Mouse (Mus musculus) layer of hippocampus, adult 8-10 months (tissue): ENCODE data around the gene Zfyve27. TPM values are rescaled to one million over a fixed set of nuclear protein-coding genes. Genes with fewer than 3 reads are reported as not detected.

Source experiments
- DNase-seq, 2 experiments: peaks; one replicate each; pipeline ENCODE4 v3.0.0; 2022; ENCODE audit warnings: low spot score in 2 of 2
- total RNA-seq, 4 experiments: library from RNA; stranded (reverse); gene quantifications; 2 replicates each; pipeline ENCODE4 v1.2.4; 2022

The Zfyve27 gene
- 100 to 1,000 TPM in 2 of 4 experiments, 10 to 100 TPM in 2; 79.7 to 113 (median 98.0) TPM for total RNA-seq

DNA sequence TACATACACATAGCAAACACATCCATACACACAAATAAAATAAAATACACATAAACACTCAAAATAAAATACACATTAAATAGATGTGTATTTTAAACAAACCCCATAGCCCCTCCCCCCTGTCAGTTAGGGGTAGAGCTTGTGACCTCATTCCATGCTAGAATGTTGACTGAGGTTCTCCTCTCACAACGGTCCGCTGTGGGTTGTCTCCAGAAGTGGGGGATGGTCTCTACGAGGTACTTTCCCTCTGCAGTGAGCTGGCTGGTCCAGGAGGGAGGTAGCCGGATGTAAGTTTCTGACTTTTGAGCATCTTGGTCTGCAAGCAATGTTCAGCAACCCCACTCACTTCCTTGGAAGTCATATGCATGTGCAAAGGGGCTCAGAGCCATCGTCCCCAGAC, at the start of gene Zfyve27:
Gene Zfyve27 (plus strand): TSS at position 188 of the 400 bp plus-strand sequence.
- DNase-seq, result no peak

DNA sequence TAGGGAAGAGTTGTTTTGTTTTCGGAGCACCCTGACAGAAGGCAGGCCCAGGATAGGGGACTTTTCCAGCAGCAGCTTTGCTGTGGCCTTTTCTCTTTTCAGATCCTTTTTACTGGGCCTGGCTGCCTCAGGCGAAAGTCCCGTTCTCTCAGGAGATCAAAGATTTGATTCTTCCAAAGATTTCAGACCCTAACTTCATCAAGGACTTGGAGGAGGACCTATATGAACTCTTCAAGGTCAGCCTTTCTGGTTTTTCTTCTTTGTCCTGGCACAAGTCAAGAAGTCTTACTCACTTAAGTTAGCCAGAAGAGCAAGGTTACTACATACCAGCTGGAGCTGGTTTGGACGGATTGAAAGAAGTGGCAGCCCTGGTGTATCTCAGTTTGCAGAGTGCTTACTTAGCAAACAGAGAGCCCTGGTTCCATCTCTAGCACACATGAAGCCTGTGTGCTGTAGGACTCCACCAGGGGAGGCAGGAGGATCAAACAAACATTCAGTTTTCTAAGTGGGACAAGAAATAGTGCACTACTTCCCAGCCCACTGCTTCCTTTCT, 47.9 kb upstream of the Zfyve27 start:
- DNase-seq, result no peak

- no peak for DNase-seq
Observed at GRCm38 (mm10) chr19:42118142-42118541, 45.6 kb upstream of the Zfyve27 start.

GRCm38 (mm10) chr19:42118596-42118995, 45.2 kb upstream of the Zfyve27 start:
- DNase-seq, result no peak

GRCm38 (mm10) chr19:42120451-42120850, 43.3 kb upstream of the Zfyve27 start:
- no peak for DNase-seq

DNA sequence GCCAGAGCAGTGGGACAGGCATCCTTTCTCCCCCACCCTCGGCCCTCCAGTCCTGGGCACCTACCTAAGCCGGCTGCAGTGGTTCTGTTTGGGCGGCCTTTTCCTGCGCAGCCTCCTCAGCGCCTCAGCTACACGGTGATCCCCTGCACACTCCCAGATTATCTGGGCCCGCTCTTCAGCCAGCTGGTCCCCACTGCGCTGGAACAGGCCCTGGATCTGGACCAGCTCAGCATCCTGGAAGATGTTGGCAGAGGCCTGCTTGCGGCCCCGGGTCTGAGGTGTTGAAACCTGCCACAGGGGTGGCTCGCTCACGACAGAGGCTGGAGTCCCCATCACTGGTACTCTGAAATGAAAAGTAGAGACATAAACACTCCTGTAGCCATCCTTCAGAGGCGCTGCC, 39.1 kb upstream of the Zfyve27 start:
- DNase-seq, result no peak

- no peak for DNase-seq
Observed at GRCm38 (mm10) chr19:42125501-42126218, 38.1 kb upstream of the Zfyve27 start.

DNA sequence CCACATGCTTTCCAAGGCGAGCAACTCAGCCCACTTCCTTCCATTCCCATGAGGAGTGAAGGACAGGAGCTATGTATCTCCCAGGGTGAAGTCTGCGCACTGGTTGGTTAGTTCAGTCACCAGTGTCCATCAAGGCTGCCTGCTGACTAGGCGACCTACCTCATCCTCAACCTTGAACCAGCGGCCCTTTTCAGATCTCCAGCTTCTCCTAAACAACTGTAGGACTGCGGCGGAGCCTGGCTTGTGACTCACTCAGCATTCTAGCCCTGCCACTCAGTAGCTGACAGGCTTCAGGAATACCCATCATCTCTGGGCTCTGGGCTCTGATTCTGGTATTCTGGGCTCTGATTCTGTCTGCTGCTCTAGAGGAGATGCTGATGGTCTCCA, 37.5 kb upstream of the Zfyve27 start:
- DNase-seq, result no peak

- DNase-seq, result no peak
Observed at GRCm38 (mm10) chr19:42127024-42127423, 36.7 kb upstream of the Zfyve27 start.

DNA sequence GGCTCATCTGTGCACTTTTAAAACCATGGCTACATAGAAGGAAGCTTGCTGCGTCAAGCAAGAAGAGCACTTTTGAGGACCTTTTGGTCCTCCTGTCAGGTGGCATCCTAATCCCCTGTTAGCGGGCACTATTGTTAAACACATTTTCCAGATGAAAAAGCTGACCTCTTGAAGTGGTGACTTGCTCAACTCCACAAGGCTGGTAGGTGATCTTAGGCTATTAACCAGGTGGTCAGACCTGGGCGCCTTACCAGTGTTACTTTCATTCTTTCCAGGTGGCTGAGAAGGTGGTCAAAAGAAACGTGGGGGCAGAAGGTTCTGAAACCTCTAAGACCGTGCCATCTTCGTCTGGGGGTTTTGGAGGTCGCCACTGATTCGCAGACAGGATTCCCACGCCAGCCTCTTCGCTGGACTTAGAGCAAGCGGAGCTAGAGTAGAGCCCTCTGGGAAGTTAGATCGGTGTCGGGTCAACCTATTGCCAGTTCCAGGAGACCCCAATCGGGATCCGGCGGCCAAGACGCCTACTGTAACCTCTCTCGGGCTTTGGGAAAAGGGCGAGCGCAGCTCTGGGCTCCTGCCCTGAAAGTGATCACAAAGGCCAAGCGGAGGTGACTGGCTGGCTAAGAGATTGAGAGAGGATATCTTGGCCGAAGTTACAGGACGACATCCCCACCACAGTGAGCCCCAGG, 35.6 kb upstream of the Zfyve27 start:
- DNase-seq, result no peak

- DNase-seq, result peak; percentile 97 to 99
Observed at GRCm38 (mm10) chr19:42128787-42129508, 34.8 kb upstream of the Zfyve27 start, which contains the start of gene Avpi1. Gene Avpi1, minus strand, starts transcription at chr19:42129059.

GRCm38 (mm10) chr19:42129509-42130293, 34.0 kb upstream of the Zfyve27 start:
- DNase-seq, result no peak

DNA sequence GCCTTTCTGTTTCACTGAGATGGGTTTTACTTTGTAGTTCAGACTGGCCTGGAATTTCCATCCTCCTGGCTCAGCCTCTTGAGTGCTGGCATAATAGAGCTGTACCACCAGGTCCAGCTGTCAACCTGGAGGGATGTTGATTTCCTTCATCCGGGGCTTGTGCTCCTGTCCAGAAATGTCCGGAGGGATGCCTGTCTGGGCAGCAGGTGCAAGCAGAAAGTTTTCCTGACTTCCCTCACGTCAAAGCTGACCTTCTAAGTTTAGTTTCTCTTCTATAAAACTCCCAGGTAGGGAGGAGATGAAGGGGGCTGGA, 33.5 kb upstream of the Zfyve27 start:
- no peak for DNase-seq

DNA sequence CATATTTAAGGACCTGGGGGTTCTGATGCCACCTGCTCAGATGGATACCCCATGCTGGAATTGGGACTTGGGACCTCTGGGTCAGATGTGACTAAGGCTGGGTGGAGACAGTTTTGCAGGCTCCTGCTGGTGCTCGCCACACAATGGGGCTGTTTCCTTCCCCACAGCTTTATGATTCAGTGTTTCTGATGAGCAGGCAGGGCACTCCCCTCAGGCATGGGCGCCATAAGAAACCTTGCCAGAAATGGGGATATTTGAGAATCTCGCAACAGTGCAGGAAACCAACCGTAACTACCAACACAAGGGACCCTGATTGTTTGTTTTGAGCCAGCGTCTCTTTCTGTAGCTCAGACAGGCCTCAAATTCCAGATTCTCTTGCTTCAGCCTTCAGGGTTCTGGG, 32.6 kb upstream of the Zfyve27 start:
- no peak for DNase-seq

- no peak for DNase-seq
Observed at GRCm38 (mm10) chr19:42135070-42135469, 28.7 kb upstream of the Zfyve27 start.

GRCm38 (mm10) chr19:42136126-42136525, 27.6 kb upstream of the Zfyve27 start:
- no peak for DNase-seq

GRCm38 (mm10) chr19:42137167-42137672, 26.5 kb upstream of the Zfyve27 start:
- DNase-seq, result no peak

DNA sequence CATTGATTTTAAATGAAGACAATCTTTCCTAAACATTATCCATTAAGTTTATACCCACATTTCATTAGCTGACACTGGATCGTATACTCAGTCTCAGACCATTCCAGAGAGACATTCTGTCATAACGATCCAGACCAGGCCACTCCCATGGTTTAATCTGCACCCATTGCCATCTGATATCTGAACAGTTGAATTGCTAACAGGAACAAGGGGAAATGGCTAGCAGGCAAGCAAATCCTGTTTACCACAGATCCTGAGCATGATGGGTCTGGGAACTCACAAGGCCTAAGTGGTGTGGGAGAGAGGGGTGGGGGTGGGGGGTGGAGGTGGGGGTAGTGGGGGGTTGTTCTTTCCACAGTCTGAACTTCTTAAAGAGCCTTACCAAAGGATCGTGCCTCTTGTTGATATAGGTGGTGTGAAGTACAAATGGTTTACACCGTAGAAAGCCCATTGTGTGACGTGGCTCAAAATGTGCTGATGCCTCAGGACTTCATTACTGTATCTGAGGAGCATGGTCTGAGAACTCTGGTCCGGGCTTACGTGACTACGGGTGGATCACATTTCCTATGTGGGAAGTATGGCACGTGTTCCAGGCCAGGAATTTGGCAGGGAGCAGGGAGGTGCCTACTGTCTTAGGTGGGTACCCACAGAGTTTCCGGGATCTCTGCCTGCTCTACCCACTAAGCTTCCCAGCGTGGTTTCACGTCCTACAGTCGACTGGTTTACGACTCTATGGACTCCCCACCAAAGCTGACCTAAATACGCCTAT, 25.1 kb upstream of the Zfyve27 start:
- DNase-seq, result no peak

GRCm38 (mm10) chr19:42139724-42140517, 23.8 kb upstream of the Zfyve27 start:
- DNase-seq, result no peak
